Mouse (Mus musculus) megakaryocyte progenitor cell, adult 5-6 weeks (primary cell): Measurements from ENCODE around the gene Lrrc36. TPM values are rescaled to one million over a fixed set of nuclear protein-coding genes. Genes with fewer than 3 reads are reported as not detected.

Experiments used
- ATAC-seq: replicated peaks from 2 replicates; pipeline ENCODE4 v1.8.0; 2016; ENCODE audit warnings: mild to moderate bottlenecking, moderate TSS enrichment, inconsistent platforms; ENCODE audit not compliant: poor library complexity
- total RNA-seq, 2 experiments: library from RNA; stranded (forward) in 1 of 2; stranded (reverse) in 1 of 2; fragments of 157-497, 149-512 nt in 1 of 2; fragments of 200-1000 nt in 1 of 2; gene quantifications; 2 replicates each; pipeline versions ENCODE4 v1.2.3 to v1.2.4; 2015 to 2017

Lrrc36 gene
- total RNA-seq (2015), result 0.30 TPM in 1 of 2 replicates, not detected in the other
- 0.91 and 1.2 TPM in 2 replicates for total RNA-seq (2017)

DNA sequence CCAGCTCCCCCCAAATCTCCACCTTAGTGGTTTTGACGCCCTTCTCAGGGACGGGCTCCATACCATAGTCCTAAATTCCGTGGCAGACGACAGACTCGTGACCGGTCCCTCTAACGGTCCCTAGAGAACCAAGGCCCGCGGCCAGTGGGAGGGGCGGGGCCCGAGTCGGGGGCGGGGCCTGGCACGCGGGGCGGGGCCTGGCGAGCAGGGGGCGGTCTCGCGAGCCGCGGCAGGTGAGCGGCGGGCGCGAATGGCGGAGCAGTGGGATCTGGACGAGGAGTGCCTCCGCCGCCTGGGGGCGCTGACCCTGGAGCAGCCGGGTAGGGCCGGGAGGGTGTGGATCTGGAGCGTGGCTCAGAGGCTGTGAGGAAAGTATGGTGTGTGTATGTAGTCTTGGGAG is at the start of gene Lrrc36, which contains the start of gene Kctd19:
TSS of gene Lrrc36 (plus strand) at position 181 of the 400 bp plus-strand sequence.
TSS of gene Kctd19 (minus strand) at position 112 of the 400 bp plus-strand sequence.
- ATAC-seq, result peak; percentile 98

DNA sequence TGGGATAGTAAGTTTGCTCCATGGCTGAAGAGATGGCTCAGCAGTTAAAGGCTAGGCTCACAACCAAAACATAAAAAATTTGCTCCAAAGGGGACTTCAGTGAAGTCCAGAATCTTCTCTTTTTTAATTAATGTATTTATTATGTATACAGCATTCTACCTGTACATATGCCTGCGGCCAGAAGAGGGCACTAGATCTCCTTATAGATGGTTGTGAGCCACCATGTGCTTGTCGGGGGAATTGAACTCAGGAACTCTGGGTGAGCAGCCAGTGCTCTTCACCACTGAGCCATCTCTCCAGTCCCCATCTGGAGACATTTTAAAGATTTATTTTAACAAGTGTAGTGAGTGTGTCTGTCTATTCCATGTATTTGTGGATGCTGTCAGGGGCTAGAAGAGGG is 46.3 kb upstream of the Lrrc36 start:
- peak; percentile 68 for ATAC-seq

DNA sequence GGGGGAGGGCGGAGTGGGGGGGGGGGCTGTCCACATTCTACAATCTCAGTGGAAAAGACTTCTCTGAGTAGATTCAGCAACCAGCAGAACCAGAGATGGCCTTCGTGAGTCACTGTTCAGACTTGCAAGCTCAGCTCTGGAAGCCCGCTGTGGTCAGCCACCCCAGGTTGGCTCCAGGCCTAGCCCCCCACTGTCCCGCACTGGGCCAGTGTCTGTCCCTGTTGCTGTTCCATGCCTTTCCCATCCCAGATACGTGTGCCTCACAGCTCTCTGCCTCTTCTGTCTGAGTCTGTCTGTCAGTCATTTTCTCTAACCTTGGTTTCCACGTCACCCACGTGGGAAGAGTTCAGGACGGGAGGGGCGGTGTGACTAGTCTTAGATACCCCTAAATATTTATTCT is 40.9 kb upstream of the Lrrc36 start:
- ATAC-seq, result no peak

DNA sequence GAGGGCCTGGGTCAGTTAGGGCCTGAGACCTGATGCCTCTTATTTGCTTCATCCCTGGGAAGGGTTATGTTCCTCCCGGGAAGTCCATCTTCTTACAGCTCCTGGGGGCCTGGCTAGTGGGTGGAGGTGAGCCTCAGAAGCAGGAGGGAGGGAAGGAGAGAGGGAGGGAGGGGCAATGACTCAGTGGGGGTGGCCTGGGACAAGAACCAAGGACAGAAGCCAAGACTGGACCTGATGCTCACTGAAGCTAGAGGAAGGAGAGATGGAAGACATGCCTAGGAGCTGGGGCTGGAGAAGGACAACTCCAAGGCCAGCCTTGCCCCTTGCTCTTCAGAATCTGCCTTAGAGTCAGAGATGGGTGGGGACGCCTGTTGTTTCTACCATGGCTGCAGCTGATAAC is 40.3 kb upstream of the Lrrc36 start, which contains the start of gene Plekhg4:
TSS of gene Plekhg4 (plus strand) at position 243 of the 400 bp plus-strand sequence.
- ATAC-seq, result no peak

DNA sequence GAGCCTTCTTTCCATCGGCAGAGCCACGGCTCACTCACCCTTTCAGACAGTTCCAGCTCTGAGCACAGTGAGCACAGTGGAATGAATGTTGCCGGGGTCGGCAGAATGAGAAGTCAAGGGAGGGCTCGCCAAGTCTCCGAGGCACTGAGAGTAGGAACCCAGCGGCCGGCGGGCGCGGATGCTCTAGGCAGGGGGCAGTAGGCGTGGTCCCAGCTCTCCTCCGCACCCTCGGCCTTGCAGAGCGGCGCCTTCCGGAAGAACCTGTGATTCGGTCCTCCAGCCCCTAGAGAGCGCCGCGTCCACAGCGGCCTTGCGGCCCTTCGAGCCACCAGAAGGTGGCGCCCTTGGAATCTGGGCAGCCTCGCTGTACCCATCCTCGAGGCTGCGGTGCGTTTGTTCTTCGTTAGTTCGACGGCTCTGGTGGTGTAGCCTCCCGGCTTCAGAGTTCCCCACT is 38.8 kb upstream of the Lrrc36 start:
- ATAC-seq, result peak; percentile 85

DNA sequence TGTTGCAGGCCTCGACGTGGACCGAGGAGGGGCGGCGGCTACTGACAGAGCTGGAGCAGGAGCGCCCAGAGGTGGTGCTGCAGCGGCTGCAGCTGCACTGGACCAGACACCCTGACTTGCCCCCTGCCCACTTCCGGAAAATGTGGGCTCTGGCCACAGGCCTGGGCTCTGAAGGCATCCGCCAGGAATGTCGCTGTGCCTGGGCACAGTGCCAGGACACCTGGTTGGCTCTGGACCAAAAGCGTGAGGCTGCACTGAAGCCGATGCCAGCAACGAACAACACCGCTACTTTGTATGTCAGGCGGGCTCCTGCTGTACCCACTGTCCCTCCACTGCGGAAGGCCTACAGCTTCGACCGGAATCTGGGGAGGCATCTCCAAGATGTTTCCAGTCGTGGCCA is 34.7 kb upstream of the Lrrc36 start:
- ATAC-seq, result no peak

DNA sequence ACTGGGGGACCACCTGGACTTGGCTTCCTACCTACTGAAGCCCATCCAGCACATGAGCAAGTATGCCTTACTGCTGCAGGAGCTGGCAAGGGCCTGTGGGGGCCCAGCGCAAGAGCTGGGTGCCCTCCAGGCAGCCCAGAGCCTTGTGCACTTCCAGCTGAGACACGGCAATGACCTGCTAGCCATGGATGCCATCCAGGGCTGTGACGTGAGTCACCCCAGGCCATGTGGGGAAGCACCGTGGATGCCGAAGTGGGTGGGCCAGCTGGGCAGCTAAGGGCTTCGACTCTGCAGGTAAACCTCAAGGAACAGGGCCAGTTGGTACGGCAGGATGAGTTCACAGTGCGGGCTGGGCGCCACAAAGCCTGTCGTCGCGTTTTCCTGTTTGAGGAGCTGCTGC is 33.1 kb upstream of the Lrrc36 start:
- ATAC-seq, result no peak

DNA sequence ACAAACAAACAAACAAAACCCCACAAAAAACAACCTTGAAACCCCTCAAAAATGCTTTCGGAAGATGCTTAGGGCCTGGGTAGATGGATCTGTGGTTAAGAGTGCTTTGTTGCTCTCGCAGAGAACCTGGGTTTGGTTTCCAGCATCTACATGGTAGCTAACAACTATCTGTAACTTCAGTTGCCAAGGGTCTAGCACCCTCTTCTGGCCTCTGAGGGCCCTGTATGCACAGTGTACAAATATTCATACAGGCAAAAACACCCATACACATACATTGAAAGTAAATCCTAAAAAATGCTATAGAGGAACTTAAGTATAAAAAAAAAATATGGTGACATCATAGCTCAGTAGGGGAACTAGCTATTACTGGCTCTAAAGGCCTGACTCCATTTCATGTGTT is 29.3 kb upstream of the Lrrc36 start:
- peak; percentile 37 for ATAC-seq

DNA sequence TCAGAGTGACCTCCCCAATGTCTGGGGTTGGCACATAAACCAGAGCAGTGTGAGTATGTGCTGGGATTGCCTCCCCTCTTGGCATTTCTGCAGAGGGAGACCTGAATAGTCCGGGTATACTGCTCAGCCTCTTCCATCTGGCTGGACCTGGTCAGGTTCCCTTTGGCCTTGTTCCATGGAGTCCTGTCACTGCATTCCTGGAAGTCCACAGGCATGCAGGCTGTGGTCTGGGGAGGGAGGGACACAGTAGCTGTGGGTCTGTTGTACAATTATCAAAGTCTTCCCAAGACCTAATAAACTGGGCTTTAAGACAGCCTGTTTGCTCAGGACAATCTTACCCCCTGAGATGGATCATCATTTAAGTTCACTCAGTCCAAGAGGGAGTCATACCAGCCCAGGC is 26.2 kb upstream of the Lrrc36 start:
- ATAC-seq, result no peak

DNA sequence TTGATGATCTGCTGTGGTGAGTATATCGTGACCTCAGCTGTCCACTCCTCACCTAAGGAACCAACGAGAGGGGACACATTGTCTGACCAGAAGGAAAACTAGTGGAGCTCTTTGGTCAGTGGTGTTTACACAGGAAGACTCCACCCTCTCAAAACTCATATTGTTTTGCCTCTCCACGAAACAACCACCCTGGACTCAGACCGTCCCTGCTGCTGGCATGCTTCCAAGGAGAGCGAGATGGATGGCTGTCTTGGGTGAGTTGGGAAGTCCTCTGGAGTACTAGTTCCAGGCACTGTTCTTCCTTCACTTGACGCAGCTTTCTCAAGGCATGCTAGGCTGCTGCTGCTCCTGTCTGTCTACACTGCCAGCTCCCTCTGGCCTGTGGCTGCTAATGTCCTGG is 24.3 kb upstream of the Lrrc36 start:
- no peak for ATAC-seq

DNA sequence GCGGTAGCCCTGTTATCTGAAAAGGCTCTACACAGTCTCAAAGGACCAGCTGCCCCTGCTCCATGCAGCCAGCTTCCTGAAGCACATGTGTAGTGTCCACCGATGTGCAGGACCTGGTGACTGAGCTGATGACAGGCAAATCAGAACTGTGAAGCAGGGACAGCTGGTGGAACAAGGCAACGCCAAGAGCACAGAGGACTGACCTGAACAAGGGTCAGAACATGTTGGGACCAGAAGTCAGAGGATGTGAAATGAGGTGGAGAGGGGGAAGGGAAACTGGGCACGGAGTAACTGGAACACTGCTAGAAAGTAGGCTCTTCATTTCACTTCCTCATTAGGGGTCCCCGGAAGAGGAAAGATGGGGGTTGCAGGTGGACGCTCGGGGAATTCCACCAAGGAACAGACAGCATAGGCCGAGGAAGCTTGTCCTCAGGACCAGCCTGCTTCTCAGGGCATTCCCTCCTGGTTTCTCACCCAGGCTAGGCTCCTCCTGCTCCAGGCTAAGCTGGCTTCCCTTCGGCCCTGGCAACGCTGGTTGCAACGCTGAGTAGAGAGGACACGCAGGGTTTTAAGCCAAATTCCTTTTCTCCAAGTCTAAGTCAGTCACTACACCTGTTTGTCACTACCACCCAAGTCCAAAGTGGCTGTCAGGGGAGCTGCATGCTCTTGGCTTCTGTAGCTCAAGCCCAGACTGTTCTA is 20.1 kb upstream of the Lrrc36 start:
- peak; percentile 54; the same call in 1 of the 2 replicates for ATAC-seq

DNA sequence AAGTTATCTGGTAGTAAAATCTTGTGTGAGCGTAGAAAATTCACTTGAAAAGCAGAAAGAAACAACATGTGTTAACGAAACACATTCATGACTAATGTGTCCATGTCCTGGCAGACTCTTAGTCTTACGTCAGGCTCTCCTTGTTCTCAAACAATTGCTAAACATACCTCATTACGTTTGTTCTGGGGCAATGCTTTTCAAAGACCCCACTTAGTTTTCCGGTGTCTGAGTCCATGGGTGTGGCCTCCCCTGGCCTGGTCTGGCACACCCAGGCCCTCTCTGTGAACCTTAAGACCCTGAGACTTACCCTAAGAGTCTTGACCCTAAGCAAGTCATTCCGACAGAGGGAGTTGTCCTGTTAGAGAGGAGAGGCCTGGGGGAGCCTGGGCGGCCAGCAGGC is 19.5 kb upstream of the Lrrc36 start:
- no peak for ATAC-seq

DNA sequence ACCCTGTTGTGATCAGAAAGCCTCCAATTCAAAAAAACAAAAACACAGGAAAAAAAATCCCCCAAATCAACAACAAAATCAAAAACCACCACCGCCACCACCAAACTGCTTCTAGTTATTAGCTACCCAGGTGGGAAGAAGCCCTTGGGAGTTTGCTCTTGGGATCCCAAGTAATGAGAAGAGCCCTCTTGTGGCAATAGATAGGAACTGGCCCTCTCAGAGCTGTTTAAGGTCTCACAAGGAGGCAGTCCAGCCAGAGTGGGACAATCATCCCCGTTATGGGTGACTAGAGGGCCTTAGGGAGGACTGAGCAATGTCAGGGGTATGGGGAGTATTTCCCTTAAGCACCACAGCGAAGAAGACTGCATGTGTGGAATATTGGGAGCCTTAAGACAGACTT is 15.6 kb upstream of the Lrrc36 start:
- ATAC-seq, result peak; percentile 82

DNA sequence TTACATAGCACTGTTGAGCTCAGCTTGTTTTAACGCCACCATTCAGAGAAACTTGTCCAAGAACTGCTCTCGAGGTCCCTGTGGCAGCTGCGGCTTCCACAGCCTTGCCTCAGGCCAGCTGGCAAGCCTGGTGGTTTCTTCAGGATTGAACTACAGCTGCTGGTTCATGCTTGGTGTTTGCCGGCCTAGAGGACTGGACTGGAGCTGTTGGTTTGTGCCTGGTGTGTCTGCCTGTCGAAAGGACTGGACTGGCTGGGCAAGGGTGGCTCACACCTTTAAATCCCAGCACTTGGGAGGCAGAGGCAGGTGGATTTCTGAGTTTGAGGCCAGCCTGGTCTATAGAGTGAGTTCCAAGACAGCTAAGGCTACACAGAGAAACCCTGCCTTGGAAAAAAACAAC is 13.4 kb upstream of the Lrrc36 start:
- no peak for ATAC-seq

DNA sequence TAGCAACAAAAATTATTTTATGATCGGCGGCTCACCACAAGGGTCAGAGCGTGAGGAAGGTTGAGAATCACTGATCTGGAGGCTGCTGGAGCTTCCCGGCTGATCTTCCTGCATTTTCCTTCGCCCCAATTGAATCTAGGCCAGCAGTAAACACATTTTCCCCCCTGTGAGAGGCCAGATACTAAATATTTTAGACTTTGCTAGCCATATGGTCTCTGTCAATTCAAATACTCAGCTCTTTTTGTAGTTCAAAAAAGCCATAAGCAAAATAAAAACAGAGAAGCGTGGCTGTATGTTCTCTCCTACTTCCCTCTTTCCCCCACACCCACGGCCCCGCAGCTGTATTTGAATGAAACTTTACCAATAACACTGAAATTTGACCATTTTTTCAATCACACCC is 9.9 kb upstream of the Lrrc36 start:
- no peak for ATAC-seq

DNA sequence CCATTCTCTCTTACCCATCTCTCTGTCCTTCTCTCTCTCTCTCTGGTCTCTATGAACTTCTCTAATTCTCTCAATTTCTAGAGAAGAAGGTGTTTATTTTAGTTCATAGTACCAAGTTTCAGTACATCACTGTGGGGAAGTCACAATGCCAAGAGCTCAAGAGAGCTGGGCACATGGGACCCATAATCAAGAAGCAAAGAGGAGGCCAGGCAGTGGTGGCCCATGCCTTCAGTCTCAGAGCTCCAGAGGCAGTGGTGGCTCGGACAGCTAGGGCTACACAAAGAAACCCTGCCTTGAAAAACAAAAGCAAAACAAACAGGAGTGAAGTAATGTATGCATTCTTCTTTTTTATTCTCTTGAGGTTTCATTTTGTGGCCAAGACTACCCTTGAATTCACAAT is 8.9 kb upstream of the Lrrc36 start:
- ATAC-seq, result no peak

DNA sequence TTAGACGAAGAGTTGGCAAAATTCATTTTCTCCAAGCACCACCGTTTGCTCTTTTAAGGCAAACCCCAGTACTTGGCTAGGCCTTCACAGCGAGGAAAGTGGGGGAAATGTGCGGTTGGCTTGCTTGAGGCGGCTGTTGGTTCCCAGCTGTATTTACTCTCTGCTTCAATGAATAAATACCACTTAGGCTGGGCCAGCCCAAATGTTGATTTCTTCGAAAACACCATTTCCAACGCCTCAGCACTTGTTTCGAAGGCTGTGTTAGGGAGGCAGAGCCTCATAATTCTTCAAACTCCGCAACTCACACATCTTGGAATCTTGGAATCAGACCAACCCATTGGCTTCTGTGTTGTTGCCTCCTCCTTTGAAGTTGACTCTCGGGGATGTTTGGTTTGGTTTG is 7.0 kb upstream of the Lrrc36 start:
- ATAC-seq, result no peak

DNA sequence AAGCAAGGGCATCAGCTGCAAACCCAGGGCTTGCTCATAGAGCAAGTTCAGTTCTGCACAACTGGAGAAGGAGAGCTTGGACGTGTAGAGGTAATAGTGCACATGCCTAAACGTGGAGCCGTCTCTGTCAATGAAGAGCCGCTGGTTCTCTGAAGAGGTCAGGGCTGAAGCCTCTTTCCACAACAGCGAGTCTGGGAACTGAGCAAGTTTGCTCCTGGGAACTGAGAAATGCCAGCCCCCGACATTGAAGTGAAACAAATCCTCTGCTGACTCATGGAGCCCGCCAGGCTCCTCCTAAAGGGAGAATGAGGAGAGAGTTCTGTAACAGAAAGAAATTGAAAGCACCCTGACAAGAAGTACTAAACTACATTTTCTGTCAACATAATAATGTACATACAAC is 5.0 kb upstream of the Lrrc36 start:
- no peak for ATAC-seq

DNA sequence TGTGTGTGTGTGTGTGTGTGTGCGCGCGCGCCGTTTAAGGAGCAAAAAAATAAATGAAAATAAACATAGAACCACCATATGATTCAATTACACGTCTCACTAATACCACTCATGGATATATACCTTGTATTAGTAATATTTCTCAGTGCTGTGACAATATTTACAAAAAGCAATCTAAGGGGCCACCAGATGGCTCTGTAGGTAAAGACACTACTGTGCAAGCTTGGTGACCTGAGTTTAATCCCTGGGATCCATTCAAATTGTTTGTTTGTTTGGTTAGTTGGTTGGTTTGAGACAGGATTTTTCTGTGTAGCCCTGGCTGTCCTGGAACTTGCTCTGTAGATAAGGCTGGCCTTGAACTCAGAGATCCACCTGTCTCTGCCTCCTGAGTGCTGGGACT is 3.4 kb upstream of the Lrrc36 start:
- no peak for ATAC-seq

DNA sequence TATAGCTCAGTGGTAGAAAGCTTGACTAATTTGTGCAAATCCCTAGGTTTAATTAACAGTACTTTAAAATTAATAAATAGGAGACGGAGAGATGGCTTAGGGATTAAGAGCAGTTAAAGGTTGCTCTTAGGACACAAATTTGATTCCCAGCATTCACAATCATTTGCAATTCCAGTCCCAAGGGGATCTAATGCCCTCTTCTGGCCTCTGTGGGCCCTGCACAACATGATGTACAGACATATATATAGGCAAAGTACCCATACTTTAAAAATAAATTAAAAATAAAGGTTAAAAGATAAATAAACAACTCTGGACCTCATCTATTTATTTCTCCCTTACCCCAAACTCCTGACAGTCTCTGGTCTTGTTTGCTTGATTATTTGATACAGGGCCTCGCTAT is 5.6 kb downstream of the Lrrc36 start:
- ATAC-seq, result no peak

DNA sequence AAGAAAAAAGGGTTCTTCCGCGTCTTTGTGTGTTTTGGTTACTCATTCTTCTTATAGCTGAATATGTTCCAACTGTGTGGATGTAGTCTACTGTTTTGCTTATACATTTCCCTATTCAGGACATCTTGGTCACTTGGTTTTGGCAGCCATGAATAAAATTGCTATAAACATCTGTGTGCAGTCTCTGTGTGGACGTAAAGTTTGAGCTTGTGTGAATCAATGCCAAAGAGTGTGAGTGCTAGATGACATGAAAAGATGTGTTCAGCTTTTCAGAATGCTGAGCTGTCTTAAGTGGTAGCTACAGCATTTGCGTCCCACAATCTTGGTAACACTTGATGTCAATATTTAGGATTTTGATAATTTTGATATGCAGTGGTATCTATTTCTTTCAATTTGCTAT is 6.4 kb downstream of the Lrrc36 start:
- no peak for ATAC-seq

DNA sequence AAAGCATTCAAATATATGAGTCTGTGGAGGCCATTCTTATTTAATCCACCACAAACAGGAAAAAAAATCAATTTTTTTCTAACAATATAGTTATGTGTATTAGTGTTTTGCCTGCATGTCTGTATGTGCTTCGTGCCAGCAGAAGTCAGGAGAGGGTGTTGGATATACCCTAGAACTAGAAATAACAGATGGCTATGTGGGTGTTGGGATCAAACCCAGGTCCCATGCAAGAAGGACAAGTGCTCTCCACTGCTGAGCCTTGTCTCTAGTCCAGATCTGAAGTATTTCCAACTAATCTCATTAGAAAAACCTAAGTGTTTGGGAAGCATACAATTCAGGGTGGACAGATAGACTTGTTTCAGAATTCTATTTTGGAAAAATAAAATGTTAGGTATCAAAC is 8.6 kb downstream of the Lrrc36 start:
- ATAC-seq, result no peak

DNA sequence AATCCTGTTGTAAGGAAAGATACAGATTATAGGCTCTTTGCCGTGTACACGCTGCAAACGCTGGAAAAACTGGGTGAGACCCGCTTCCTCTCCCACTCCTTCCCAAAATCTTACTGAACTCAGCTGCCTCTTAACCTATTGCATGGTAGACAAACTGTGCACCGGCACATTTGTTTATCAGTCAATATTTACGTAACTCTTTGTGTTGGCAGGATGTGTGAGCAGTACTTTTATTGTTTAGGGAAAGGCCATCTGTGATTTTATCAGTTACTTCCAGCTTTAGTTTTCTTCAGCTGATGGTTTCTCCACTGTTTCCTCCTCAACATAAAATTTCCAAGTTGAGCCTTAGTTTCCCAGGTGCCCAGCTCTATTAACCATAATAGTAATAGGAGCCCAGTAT is 13.5 kb downstream of the Lrrc36 start:
- no peak for ATAC-seq
